Mouse (Mus musculus) ZHBTc4 (cell line): ENCODE data around the gene D030056L22Rik.

Experiments
- DNase-seq: peaks from one replicate; pipeline ENCODE4 v3.0.0-alpha.2; 2011; ENCODE audit warnings: low read depth, low spot score

D030056L22Rik gene

DNA sequence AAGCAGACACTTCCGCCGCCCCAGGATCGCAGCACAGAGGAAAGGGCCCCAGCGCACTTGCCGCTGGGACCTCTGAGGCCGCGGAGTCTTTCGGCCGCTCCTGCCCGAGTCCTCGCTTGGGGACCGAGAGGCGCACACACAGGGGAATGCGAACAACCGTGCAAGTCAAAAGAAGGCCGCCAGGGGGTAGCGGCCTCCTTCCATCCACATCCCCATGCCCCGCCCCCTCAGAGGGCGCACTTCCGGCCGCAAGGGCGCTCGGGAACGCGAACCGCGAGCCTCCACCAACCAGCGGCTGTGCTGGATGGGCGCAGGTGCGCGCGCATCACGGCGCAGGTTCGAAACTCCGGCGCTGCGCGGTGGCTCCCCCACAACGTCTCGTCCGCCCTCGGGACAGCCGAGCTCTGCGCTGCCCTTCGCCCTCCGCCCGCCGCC, at the start of gene D030056L22Rik:
D030056L22Rik (plus strand) TSS at position 328 of the 435 bp plus-strand sequence.
- DNase-seq: peak; percentile 99

DNA sequence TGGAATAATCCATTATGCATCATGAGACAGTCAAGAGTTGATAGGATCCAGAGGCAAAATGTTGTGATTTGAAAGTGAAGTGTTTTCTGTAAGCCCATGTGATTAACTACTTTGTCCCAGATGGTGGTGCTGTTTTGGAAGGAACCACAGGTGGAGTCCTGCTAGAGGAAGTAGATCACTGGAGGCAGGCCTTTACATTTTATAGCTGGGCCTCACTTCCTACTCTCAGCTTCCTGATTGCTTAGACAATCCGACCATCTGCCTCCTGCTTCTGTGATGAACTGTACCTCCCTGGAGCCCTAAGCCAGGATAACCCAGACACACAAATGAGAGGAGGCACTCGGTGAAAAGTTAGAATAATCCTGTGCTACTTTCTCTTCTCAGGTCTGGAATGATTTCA, 49.1 kb upstream of the D030056L22Rik start:
- peak; percentile 67 for DNase-seq

GRCm38 (mm10) chr19:18666966-18667365, 46.0 kb upstream of the D030056L22Rik start:
- no peak for DNase-seq

DNA sequence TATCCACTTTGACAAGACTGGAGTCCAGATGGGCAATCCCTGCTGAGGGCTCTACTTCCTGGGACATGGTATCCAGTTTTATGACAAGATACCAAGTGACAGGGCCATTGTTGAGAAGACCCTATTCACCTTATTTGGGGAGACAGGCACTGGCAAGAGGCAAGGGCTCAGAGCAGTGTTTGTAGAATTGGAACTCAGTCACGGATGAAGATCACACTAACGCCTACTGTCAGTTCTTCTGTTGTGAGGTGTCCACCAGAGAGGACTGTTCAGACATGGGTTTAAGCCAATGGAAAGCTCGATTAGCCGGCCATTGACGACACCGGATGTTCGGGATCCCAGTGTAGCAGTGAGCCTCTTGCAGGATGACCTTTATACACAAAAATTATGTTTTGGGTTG, 43.4 kb upstream of the D030056L22Rik start:
- no peak for DNase-seq

DNA sequence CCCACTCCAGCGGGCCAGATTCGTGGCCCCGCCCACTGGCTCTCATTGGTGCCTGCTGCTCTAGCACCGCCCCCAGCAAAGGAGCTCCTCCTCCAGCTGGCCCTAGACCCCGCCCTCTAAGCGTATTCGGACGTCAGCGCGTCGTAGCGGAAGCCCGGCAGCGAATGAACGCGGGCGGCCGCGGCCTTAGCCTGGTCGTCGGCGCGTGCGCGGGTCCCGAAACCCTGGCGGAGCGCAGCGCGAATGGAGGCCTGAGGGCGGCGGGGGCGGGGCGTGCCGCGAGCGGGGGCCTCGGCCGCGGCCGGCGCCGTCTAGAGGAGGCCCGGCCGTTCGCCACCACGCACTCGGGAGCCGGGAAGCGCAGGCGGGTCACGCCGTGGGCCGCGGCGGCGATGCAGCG, 42.4 kb upstream of the D030056L22Rik start, which contains the start of gene Carnmt1:
Carnmt1 (plus strand) TSS at position 157 of the 400 bp plus-strand sequence.
- DNase-seq: peak; percentile 99

- DNase-seq: peak; percentile 60
Observed at GRCm38 (mm10) chr19:18671056-18671741, 41.8 kb upstream of the D030056L22Rik start.

DNA sequence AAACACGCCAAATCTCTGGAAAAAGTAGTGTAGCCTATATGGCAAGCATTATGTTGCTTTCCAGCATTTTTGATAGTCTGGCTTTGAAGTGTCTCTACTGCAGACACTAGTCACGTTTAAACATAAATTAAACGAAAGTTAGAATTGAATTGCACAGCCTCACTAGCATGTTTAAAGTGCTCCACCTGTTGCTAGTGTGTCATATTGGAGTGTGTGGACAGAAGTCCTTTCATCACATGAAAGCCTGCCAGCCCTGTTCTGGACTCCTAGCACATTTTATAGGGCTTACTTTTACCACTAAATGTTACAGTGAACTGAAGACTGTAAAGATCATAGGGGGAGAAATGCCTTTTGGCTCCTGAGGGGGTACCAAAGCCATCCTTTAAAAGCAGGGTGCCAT, 40.5 kb upstream of the D030056L22Rik start:
- no peak for DNase-seq

GRCm38 (mm10) chr19:18673116-18673515, 39.9 kb upstream of the D030056L22Rik start:
- DNase-seq: peak; percentile 93

GRCm38 (mm10) chr19:18682142-18682541, 30.9 kb upstream of the D030056L22Rik start:
- DNase-seq: peak; percentile 33

DNA sequence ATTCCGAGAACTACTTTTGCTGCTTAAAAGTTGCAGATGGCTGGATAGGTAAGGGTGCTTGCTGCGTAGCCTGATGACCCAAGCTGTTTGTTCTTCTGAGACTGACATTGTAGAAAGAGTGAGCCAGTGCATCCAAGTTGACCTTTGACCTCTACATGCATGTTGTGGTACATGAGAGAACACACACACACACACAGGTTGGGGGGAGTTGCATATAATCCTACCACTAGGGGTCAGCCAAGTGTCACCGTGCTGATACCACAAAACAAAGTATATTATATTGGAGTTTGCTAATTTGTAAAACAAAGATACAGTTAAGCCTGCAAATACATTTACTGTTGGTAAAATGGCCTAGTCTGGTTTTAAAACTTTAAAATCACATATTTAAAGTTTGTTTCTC, 25.4 kb upstream of the D030056L22Rik start:
- DNase-seq: peak; percentile 73

- DNase-seq: no peak
Observed at GRCm38 (mm10) chr19:18692176-18692575, 20.8 kb upstream of the D030056L22Rik start.

DNA sequence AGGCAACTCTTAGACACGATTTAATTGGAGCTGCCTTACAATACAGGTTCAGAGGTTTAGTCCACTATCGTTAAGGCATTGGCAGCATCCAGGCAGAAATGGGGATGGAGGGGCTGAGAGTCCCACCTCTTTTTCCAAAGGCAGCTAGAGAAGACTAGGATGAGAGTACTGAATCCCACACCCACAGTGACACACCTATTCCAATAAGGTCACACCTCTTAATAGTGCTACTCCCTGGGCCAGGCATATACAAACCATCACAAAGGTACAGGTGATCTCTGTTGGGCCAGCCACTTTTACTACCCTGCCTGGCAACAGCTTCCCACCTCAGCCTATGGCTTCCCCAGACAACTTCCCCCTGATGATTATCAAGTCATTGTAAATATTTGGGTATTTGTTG, 20.2 kb upstream of the D030056L22Rik start:
- DNase-seq: no peak

- DNase-seq: no peak
Observed at GRCm38 (mm10) chr19:18695116-18695515, 17.9 kb upstream of the D030056L22Rik start.

GRCm38 (mm10) chr19:18695552-18695951, 17.4 kb upstream of the D030056L22Rik start:
- DNase-seq: no peak

DNA sequence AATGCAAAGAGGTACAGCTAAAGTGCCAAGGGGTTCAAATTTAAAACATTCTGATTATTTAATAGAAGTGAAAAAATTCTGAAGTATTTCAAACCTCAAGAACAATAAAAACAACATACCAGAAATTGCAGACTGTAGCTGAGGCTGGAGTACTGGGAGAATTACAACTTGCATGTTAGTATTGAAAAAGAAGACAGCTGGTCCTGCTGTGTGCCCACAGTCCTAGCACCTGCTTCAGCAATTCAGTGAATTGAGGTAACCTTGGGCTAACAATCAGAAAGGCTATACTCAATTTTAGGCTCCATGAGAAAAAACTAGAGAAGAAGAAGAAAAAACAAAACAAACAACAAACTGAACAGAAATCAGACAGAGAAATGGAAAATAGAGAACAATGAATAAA, 4.9 kb upstream of the D030056L22Rik start:
- DNase-seq: no peak

DNA sequence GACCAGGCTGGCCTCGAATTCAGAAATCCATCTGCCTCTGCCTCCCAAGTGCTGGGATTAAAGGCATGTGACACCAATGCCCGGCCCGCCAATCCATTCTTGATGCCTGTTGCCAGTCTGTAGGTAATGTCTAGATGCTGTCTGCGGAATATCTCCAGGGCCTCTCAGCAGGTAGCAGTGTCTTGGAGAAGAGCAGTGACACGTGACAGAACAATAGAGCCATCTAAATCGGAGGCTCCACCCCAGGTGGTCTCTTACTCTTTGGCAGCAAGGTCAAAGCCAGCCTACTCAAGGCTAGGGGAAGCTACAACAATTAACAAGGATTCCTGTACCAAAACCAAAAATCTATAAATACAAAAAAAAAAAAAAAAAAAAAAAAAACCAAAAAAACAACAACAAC, 2.1 kb upstream of the D030056L22Rik start:
- peak; percentile 94 for DNase-seq

DNA sequence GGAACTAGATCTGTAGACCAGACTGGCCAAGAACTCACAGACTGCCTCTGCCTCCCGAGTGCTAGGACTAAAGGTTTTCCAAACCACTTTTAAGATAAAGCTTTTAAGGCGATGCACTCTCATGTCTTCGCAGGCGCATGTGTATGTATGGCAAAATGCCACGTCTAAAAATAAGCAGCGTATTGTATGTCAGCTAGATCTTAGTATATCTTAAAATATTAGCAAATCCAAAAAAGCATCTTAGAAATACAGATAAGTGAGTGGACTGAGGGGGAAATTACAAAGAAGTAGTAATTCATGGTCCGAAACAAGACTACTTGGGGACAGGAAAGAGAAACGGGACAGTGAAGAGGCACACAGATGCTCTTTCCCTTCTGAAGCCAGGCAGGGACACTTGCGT, 1.4 kb upstream of the D030056L22Rik start:
- no peak for DNase-seq

DNA sequence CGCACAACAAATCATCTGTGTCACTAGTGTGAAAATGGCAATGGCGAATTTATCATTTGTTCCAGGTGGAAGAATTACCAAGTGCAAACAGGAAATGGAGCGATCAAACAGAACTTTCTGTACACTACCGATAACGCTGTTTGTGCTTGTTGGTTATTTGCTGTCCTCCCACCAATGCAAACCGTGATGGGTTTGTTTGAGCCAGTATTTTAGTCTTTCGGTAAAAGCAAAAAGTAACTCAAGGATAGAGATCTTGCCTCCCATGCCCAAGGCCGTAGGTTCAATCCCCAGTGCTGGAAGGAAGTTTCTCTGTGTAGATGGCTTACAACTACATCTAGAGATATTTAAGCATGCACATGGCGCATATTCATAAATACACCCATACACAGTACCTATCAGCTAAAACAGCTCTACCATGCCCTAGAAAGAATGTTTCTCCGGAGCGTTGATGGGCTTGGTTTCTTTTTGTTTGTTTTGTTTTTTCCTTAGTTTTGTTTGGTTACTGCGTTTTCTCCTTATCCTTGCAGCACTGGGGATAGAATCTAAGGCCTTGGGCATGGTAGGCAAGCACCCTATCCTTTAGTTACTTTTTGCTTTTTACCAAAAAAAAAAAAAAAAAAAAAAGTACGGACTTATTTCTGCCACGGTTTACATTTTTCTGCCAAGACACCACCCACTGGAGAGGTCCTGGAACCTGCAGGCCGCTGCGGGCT, 684 bp upstream of the D030056L22Rik start:
- DNase-seq: no peak

- DNase-seq: peak; percentile 56
Observed at GRCm38 (mm10) chr19:18713357-18713756, 364 bp downstream of the D030056L22Rik start.

DNA sequence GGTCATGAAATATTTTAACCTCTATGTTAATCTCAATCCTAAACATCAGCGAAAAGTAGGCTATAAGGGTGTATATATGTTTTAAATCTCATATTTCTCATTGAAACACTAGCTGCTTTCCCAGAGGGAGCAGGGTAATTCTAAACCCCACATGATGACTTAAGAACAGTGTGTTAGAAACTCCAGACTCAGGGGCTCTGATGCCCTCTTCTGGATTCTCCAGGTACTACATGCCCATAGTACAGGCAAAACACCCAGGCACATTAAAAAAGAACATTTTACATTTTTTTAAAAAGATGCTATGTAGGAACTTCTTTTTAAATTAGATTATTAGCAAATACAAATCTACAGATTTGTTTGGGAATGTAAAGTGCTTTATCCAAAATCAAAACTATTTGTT, 3.4 kb downstream of the D030056L22Rik start:
- peak; percentile 79 for DNase-seq

- DNase-seq: no peak
Observed at GRCm38 (mm10) chr19:18720337-18720736, 7.3 kb downstream of the D030056L22Rik start.

DNA sequence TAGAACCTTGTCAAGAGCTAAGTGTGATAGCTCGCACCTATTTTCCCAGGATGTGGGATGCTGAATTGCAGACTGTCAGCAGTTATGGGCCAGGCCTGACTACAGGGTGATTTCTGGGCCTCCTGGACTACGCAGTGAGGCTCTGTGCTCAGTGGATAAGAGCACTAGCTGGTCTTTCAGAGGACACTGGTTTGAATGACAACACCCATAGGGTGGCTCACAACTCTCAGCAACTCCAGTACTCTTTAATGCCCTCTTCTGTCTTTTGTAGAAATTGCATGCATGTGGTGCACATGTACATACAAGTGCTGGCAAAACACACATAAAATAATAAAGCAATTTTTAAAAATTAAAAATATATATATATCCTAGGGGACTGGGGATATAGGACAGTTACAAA, 12.2 kb downstream of the D030056L22Rik start:
- DNase-seq: no peak

GRCm38 (mm10) chr19:18730255-18730654, 17.3 kb downstream of the D030056L22Rik start:
- DNase-seq: no peak
